In the genomic region with DNA sequence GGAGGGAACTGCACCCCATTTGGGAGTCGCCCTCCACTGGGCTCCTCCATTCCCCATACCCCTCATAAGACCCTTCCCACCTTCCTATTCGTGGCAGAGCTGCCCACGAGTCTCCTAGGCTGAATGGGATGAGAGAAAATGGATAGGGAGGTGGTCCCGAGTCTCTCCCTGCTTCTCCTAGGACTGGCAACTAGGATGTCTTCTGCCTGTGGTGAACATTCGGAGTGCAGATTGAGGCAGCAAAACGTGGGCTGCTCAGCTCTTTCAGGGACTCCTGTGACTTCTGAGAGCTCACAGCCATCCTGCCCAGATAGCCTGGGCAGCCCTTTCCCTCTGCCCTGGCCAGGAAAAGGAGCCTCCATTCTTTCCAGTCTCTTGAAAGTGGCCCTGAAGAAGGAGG, we compare ENCODE assay signal across 7 mouse cellular contexts. TPM values are rescaled to one million over a fixed set of nuclear protein-coding genes. Genes with fewer than 3 reads are reported as not detected.
DNase-seq lines count a peak whose midpoint lies in the region; ATAC-seq lines count a peak whose summit lies in the region.

A gene (minus strand): TSS at position 187 of the 400 bp plus-strand sequence.

- peak within 1 kb of the TSS; percentile 78 for H3K4me2 ChIP-seq in lung, embryonic 16.5 days (ENCODE audit: low read depth, low read length)
- H3K4me2 ChIP-seq in forebrain, embryonic 11.5 days (ENCODE audit: low read depth, low read length, severe bottlenecking), result peak within 1 kb of the TSS; percentile 71
- peak within 1 kb of the TSS; percentile 93 for H3K4me2 ChIP-seq in intestine, embryonic 15.5 days (replicated peaks)
- H3K4me2 ChIP-seq in midbrain, embryonic 12.5 days (replicated peaks), result peak within 1 kb of the TSS; percentile 63

- H3K36me3 ChIP-seq in lung, embryonic 16.5 days (ENCODE audit: control insufficient read depth, insufficient read depth, low read length), result no peaks in the 10 kb centered on the region
- no peaks in the 10 kb centered on the region for H3K36me3 ChIP-seq in forebrain, embryonic 11.5 days (ENCODE audit: control insufficient read depth, insufficient read depth, low read length)
- H3K36me3 ChIP-seq in intestine, embryonic 15.5 days, result no peaks in the 10 kb centered on the region
- no peaks in the 10 kb centered on the region for H3K36me3 ChIP-seq in midbrain, embryonic 12.5 days

- H3K4me3 ChIP-seq in lung, embryonic 16.5 days (ENCODE audit: low read length), result peak within 1 kb of the TSS; percentile 50
- H3K4me3 ChIP-seq in forebrain, embryonic 11.5 days (ENCODE audit: low read depth, low read length), result peak within 1 kb of the TSS; percentile 46
- peak within 1 kb of the TSS; percentile 52 for H3K4me3 ChIP-seq in intestine, embryonic 15.5 days (replicated peaks)
- peak within 1 kb of the TSS; percentile 53 for H3K4me3 ChIP-seq in midbrain, embryonic 12.5 days

- no peak within 1 kb of the TSS; the same call in 1 of the 2 replicates for H3K9ac ChIP-seq in lung, embryonic 16.5 days (ENCODE audit: low read length)
- H3K9ac ChIP-seq in forebrain, embryonic 11.5 days (ENCODE audit: low read length), result peak within 1 kb of the TSS; percentile 23; the same call in 1 of the 2 replicates
- H3K9ac ChIP-seq in intestine, embryonic 15.5 days, result peak within 1 kb of the TSS; percentile 37
- peak within 1 kb of the TSS; percentile 58 for H3K9ac ChIP-seq in midbrain, embryonic 12.5 days (replicated peaks)

- ATAC-seq in lung, embryonic 16.5 days (ENCODE audit: low read depth), result no peak
- no peak for ATAC-seq in forebrain, embryonic 11.5 days (replicated peaks; ENCODE audit: low FRiP score)
- no peak for ATAC-seq in intestine, embryonic 15.5 days
- no peak for ATAC-seq in midbrain, embryonic 12.5 days (ENCODE audit: low FRiP score, low read depth)

- H3K9me3 ChIP-seq in lung, embryonic 16.5 days (ENCODE audit: control insufficient read depth, low read length), result no peaks in the 10 kb centered on the region
- no peaks in the 10 kb centered on the region for H3K9me3 ChIP-seq in forebrain, embryonic 11.5 days (ENCODE audit: control insufficient read depth, low read length)
- no peaks in the 10 kb centered on the region for H3K9me3 ChIP-seq in intestine, embryonic 15.5 days
- H3K9me3 ChIP-seq in midbrain, embryonic 12.5 days, result no peaks in the 10 kb centered on the region

- H3K27ac ChIP-seq in lung, embryonic 16.5 days (ENCODE audit: low read length), result no peak within 1 kb of the TSS
- no peak within 1 kb of the TSS for H3K27ac ChIP-seq in forebrain, embryonic 11.5 days (ENCODE audit: low read depth, low read length)
- no peak within 1 kb of the TSS for H3K27ac ChIP-seq in intestine, embryonic 15.5 days
- H3K27ac ChIP-seq in midbrain, embryonic 12.5 days (replicated peaks), result peak within 1 kb of the TSS; percentile 22; the same call in 1 of the 2 replicates

- 9% methylated on average over 6 of the region's 6 CpGs for WGBS in lung, embryonic 16.5 days
- WGBS in forebrain, embryonic 11.5 days, result 15% methylated on average over 6 of the region's 6 CpGs
- WGBS in intestine, embryonic 15.5 days, result 15% methylated on average over 6 of the region's 6 CpGs
- WGBS in midbrain, embryonic 12.5 days, result 12% methylated on average over 6 of the region's 6 CpGs

- peaks cover 68% of the 10 kb centered on the region for H3K27me3 ChIP-seq in lung, embryonic 16.5 days (ENCODE audit: control insufficient read depth, insufficient read depth, low read depth, low read length)
- H3K27me3 ChIP-seq in forebrain, embryonic 11.5 days (ENCODE audit: control insufficient read depth, insufficient read depth, low read length), result peaks cover 57% of the 10 kb centered on the region
- H3K27me3 ChIP-seq in intestine, embryonic 15.5 days (replicated peaks), result peaks cover 76% of the 10 kb centered on the region
- H3K27me3 ChIP-seq in midbrain, embryonic 12.5 days, result peaks cover 93% of the 10 kb centered on the region

- H3K4me1 ChIP-seq in lung, embryonic 16.5 days (replicated peaks; ENCODE audit: control insufficient read depth, insufficient read depth, low read length), result no peaks in the 10 kb centered on the region
- no peaks in the 10 kb centered on the region; the same call in none of the 2 replicates for H3K4me1 ChIP-seq in forebrain, embryonic 11.5 days (replicated peaks; ENCODE audit: control insufficient read depth, insufficient read depth, low read length)
- peaks cover 10% of the 10 kb centered on the region; the same call in 1 of the 2 replicates for H3K4me1 ChIP-seq in intestine, embryonic 15.5 days (replicated peaks)
- peaks cover 19% of the 10 kb centered on the region for H3K4me1 ChIP-seq in midbrain, embryonic 12.5 days

- DNase-seq in lung, postnatal 14 days, result no peak
- no peak for DNase-seq in forebrain, embryonic 11.5 days (ENCODE audit: low spot score)
- no peak for DNase-seq in thymus, adult 18-20 months
- DNase-seq in T-cell, adult 2 months (ENCODE audit: low spot score), result no peak

RNA-seq across cellular contexts. Expression of the gene that starts here (rescaled TPM):
- polyA plus RNA-seq in lung, embryonic 16.5 days (2015; fragmentation: Nextera tagmentation; extraction: Ambion mirVana), result 1.1 and 1.9 TPM in 2 replicates
- polyA plus RNA-seq in forebrain, embryonic 11.5 days (2014; fragmentation: Nextera tagmentation; extraction: Ambion mirVana), result 1.0 and 1.8 TPM in 2 replicates
- polyA plus RNA-seq in intestine, embryonic 15.5 days (2015; fragmentation: Nextera tagmentation; extraction: Ambion mirVana), result 5.3 and 5.9 TPM in 2 replicates
- 11.1 and 13.0 TPM in 2 replicates for polyA plus RNA-seq in midbrain, embryonic 12.5 days (2016; fragmentation: Nextera tagmentation; extraction: Ambion mirVana)
